Mouse (Mus musculus) megakaryocyte, embryonic 14.5 days (primary cell): ENCODE measurements around the gene Atp1a4.

Source experiments
- FLI1 ChIP-seq: IDR thresholded peaks from 2 replicates; pipeline ENCODE4 v1.6.1; 2012; ENCODE audit warnings: low read length, inconsistent platforms, mixed read lengths
- GATA1 ChIP-seq: IDR thresholded peaks from 3 replicates; pipeline ENCODE4 v1.6.1; 2012; ENCODE audit warnings: mixed read lengths, low read length, inconsistent platforms, borderline replicate concordance

DNA sequence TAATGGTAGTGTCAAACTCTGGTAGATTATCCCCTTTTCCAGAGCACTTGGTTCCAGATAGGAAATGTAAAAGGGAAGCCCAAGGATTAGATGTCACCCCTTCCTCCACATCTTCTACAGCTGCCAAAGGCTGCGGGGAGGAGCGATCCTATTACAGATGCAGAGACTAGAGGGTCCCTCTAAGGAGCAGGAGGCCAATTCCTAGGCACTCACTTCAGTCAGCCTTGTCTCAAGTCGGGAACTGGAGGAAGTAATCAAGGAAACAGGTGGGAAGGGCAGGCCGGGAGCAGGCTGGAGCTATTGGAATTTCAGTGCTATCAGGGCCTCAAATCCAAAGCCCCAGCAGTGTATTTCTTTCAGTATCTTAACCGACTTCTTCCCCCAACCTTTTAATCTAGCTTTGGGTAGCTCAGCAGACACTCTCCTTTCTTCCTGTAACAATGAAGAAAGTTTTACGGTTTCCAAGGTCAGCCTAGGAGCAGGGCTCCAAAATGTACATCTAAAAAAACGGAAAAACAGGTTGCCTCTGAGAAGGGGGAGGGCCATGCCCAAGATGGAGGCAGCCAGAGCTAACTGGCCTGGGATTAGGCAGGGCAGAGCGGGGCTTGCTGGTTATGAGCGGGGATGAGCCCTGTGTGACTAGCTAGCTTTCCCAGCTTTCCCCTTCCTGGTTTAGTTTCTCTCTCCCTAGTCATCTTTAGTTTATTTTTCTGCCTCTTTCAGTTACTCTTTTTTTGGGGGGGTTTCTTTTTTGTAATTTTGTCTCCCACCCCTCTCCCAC lies 54.0 kb downstream of the Atp1a4 start:
- no peak for TF ChIP-seq GATA1
- no peak for TF ChIP-seq FLI1
